Mouse (Mus musculus): ENCODE data around the gene Arhgap28.
"Not testable (repeated sequence)": the region's sequence is repeated elsewhere in the genome, so short reads cannot be mapped to it uniquely, and the experiment has no call there.

Gene Arhgap28

GRCm38 (mm10) chr17:67869731-67870601 lies 134.0 kb downstream of the Arhgap28 start:
- peak; percentile 64 to 67 for DNase-seq

- no peak for DNase-seq
These were observed 137.2 kb downstream of the Arhgap28 start for GRCm38 (mm10) chr17:67866541-67867241.

- peak in 1 of 2 experiments; percentile 12 for DNase-seq
These were observed 137.9 kb downstream of the Arhgap28 start for GRCm38 (mm10) chr17:67866026-67866425.

- DNase-seq: no peak
These were observed 139.0 kb downstream of the Arhgap28 start for GRCm38 (mm10) chr17:67864912-67865311.

GRCm38 (mm10) chr17:67864363-67864762 lies 139.6 kb downstream of the Arhgap28 start:
- no peak for DNase-seq

GRCm38 (mm10) chr17:67861744-67862535 lies 142.0 kb downstream of the Arhgap28 start:
- peak; percentile 63 to 71 for DNase-seq

GRCm38 (mm10) chr17:67861080-67861630 lies 142.8 kb downstream of the Arhgap28 start:
- no peak for DNase-seq

GRCm38 (mm10) chr17:67841494-67841893 lies 162.4 kb downstream of the Arhgap28 start:
- DNase-seq: not testable (repeated sequence)

GRCm38 (mm10) chr17:67838948-67839347 lies 165.0 kb downstream of the Arhgap28 start:
- no peak for DNase-seq

- DNase-seq: peak; percentile 78 to 86
These were observed 166.4 kb downstream of the Arhgap28 start for GRCm38 (mm10) chr17:67837351-67838090.

- DNase-seq: no peak
These were observed 167.6 kb downstream of the Arhgap28 start for GRCm38 (mm10) chr17:67836146-67836895.

- DNase-seq: no peak
These were observed 176.5 kb downstream of the Arhgap28 start for GRCm38 (mm10) chr17:67827431-67827830.

GRCm38 (mm10) chr17:67816916-67817315 lies 187.0 kb downstream of the Arhgap28 start:
- DNase-seq: no peak

GRCm38 (mm10) chr17:67815720-67816119 lies 188.2 kb downstream of the Arhgap28 start:
- DNase-seq: no peak

GRCm38 (mm10) chr17:67813666-67814065 lies 190.3 kb downstream of the Arhgap28 start:
- no peak for DNase-seq

- DNase-seq: no peak
These were observed 194.7 kb downstream of the Arhgap28 start for GRCm38 (mm10) chr17:67809171-67809570.
